Mouse (Mus musculus): Measurements from ENCODE around the gene 1520401A03Rik. TPM values are rescaled to one million over a fixed set of nuclear protein-coding genes. Genes with fewer than 3 reads are reported as not detected.
A peak's percentile ranks its signal among the peaks of the same experiment; 100 is the strongest.

1520401A03Rik gene
- polyA plus RNA-seq, 1 experiment from 2014 or later: 0.21 TPM

GRCm38 (mm10) chr17:23721886-23722285, 697 bp downstream of the 1520401A03Rik start:
- no peak for ATAC-seq (ENCODE audit: low read depth)
- WGBS: 85% methylated on average over 2 of the region's 2 CpGs
- Histone ChIP-seq H3K27ac (ENCODE audit: low read depth, low read length) (no peak overlapping the region), H3K4me3 (ENCODE audit: low read depth, low read length) (no peak overlapping the region), H3K4me2 (ENCODE audit: low read depth, low read length) (no peak overlapping the region), H3K36me3 (ENCODE audit: control insufficient read depth, insufficient read depth, low read length) (no peaks in the 10 kb centered on the region), H3K4me1 (ENCODE audit: control insufficient read depth, insufficient read depth, low read length) (peaks cover 4% of the 10 kb centered on the region; the same call in 1 of the 2 replicates), H3K9ac (replicated peaks; ENCODE audit: low read depth, low read length) (no peak overlapping the region), H3K9me3 (ENCODE audit: control insufficient read depth, low read length) (no peaks in the 10 kb centered on the region), H3K27me3 (ENCODE audit: control insufficient read depth, insufficient read depth, low read length) (no peaks in the 10 kb centered on the region)

GRCm38 (mm10) chr17:23719455-23719854, 3.1 kb downstream of the 1520401A03Rik start:
- no peaks in the 10 kb centered on the region for H3K36me3 ChIP-seq (ENCODE audit: control insufficient read depth, insufficient read depth, low read length)
- ATAC-seq (ENCODE audit: low read depth): no peak
- H3K4me1 ChIP-seq (ENCODE audit: control insufficient read depth, insufficient read depth, low read length): no peaks in the 10 kb centered on the region
- no peaks in the 10 kb centered on the region for H3K27me3 ChIP-seq (ENCODE audit: control insufficient read depth, insufficient read depth, low read length)
- no peak overlapping the region for H3K9ac ChIP-seq (replicated peaks; ENCODE audit: low read depth, low read length)
- H3K4me3 ChIP-seq (ENCODE audit: low read depth, low read length): no peak overlapping the region
- H3K4me2 ChIP-seq (ENCODE audit: low read depth, low read length): no peak overlapping the region
- no peak overlapping the region for H3K27ac ChIP-seq (ENCODE audit: low read depth, low read length)
- H3K9me3 ChIP-seq (ENCODE audit: control insufficient read depth, low read length): no peaks in the 10 kb centered on the region
- 13% methylated on average over 1 of the region's 1 CpGs for WGBS

GRCm38 (mm10) chr17:23717003-23717402, 5.6 kb downstream of the 1520401A03Rik start:
- Histone ChIP-seq H3K36me3 (ENCODE audit: control insufficient read depth, insufficient read depth, low read length) (no peaks in the 10 kb centered on the region), H3K27ac (ENCODE audit: low read depth, low read length) (no peak overlapping the region), H3K9ac (replicated peaks; ENCODE audit: low read depth, low read length) (no peak overlapping the region), H3K4me2 (ENCODE audit: low read depth, low read length) (no peak overlapping the region), H3K27me3 (ENCODE audit: control insufficient read depth, insufficient read depth, low read length) (no peaks in the 10 kb centered on the region), H3K4me3 (ENCODE audit: low read depth, low read length) (no peak overlapping the region), H3K9me3 (ENCODE audit: control insufficient read depth, low read length) (no peaks in the 10 kb centered on the region), H3K4me1 (ENCODE audit: control insufficient read depth, insufficient read depth, low read length) (no peaks in the 10 kb centered on the region)
- no peak for ATAC-seq (ENCODE audit: low read depth)
- 61% methylated on average over 2 of the region's 2 CpGs for WGBS

DNA sequence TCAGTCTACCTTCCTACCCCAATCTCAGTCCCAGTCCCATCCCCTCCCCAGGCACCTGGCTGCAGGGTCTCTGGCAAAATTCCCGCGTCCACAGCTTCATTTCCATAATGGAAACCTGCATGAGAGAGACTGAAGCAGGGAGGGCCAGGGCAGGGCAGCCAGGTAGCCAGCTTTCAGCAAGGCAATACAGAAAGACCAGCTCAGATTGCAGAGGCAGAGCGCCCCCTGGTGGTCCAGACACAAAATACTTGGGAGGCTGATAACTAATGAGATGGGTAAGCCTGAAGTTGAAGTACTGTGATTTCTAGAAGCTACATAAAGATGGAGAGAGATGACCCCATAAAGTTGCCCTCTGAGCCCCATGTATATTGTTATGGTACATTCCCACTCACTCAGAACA, 16.4 kb downstream of the 1520401A03Rik start:
- no peak overlapping the region for H3K4me2 ChIP-seq (ENCODE audit: low read depth, low read length)
- ATAC-seq (ENCODE audit: low read depth): peak; percentile 72; the same call in 1 of the 2 replicates

DNA sequence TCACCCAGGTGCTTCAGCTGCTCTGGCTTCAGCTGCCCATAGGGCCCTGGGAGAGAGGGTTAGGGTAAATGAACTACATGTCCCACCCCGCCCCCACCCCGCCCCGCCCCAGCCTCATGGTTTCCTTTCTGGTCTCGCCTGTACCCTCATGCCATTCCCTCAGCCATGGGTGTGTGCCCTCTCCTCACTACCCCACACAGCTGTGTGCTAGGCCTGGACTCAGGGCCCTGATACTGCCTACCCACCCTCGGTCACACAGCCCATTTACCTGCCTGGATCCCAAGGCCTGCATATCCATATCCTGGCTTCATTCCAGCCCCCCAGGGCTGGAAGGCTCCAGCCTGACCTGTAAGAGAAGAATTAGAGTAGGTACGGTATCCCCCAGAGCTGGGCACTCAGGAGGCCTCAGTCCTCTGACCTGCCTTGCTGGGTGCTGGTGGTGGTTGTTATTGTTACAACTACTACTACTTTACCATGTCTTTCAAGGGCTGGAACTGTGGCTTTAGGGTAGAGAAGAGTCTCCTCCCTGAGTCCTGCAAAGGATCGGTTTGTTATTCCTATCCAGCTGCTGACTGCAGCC, 17.0 kb downstream of the 1520401A03Rik start:
- Histone ChIP-seq H3K27ac (ENCODE audit: low read depth, low read length) (no peak overlapping the region), H3K4me3 (ENCODE audit: low read depth, low read length) (no peak overlapping the region), H3K36me3 (ENCODE audit: control insufficient read depth, insufficient read depth, low read length) (no peaks in the 10 kb centered on the region), H3K4me1 (ENCODE audit: control insufficient read depth, insufficient read depth, low read length) (no peaks in the 10 kb centered on the region), H3K4me2 (ENCODE audit: low read depth, low read length) (no peak overlapping the region), H3K27me3 (ENCODE audit: control insufficient read depth, insufficient read depth, low read length) (no peaks in the 10 kb centered on the region), H3K9me3 (ENCODE audit: control insufficient read depth, low read length) (no peaks in the 10 kb centered on the region), H3K9ac (replicated peaks; ENCODE audit: low read depth, low read length) (no peak overlapping the region)
- 79% methylated on average over 7 of the region's 7 CpGs for WGBS
- ATAC-seq (ENCODE audit: low read depth): no peak

More for the DNA sequence above, 16.4 kb downstream of the 1520401A03Rik start:
- no peak overlapping the region for H3K4me3 ChIP-seq (ENCODE audit: low read depth, low read length)
- no peaks in the 10 kb centered on the region for H3K27me3 ChIP-seq (ENCODE audit: control insufficient read depth, insufficient read depth, low read length)
- no peaks in the 10 kb centered on the region for H3K4me1 ChIP-seq (ENCODE audit: control insufficient read depth, insufficient read depth, low read length)
- 0% methylated on average over 3 of the region's 3 CpGs for WGBS
- no peaks in the 10 kb centered on the region for H3K36me3 ChIP-seq (ENCODE audit: control insufficient read depth, insufficient read depth, low read length)
- H3K9ac ChIP-seq (replicated peaks; ENCODE audit: low read depth, low read length): no peak overlapping the region
- H3K9me3 ChIP-seq (ENCODE audit: control insufficient read depth, low read length): no peaks in the 10 kb centered on the region
- no peak overlapping the region for H3K27ac ChIP-seq (ENCODE audit: low read depth, low read length)

- Histone ChIP-seq H3K9ac (replicated peaks; ENCODE audit: low read depth, low read length) (no peak overlapping the region), H3K4me2 (ENCODE audit: low read depth, low read length) (no peak overlapping the region), H3K4me1 (ENCODE audit: control insufficient read depth, insufficient read depth, low read length) (no peaks in the 10 kb centered on the region), H3K27me3 (ENCODE audit: control insufficient read depth, insufficient read depth, low read length) (no peaks in the 10 kb centered on the region), H3K4me3 (ENCODE audit: low read depth, low read length) (no peak overlapping the region), H3K9me3 (ENCODE audit: control insufficient read depth, low read length) (no peaks in the 10 kb centered on the region), H3K36me3 (ENCODE audit: control insufficient read depth, insufficient read depth, low read length) (no peaks in the 10 kb centered on the region), H3K27ac (ENCODE audit: low read depth, low read length) (no peak overlapping the region)
- WGBS: 35% methylated on average over 7 of the region's 7 CpGs
- no peak for ATAC-seq (ENCODE audit: low read depth)
Measured at GRCm38 (mm10) chr17:23704741-23705140, 17.8 kb downstream of the 1520401A03Rik start.

GRCm38 (mm10) chr17:23703301-23703700, 19.3 kb downstream of the 1520401A03Rik start:
- no peak for ATAC-seq (ENCODE audit: low read depth)
- Histone ChIP-seq H3K4me3 (ENCODE audit: low read depth, low read length) (no peak overlapping the region), H3K9me3 (ENCODE audit: control insufficient read depth, low read length) (no peaks in the 10 kb centered on the region), H3K36me3 (ENCODE audit: control insufficient read depth, insufficient read depth, low read length) (no peaks in the 10 kb centered on the region), H3K27ac (ENCODE audit: low read depth, low read length) (no peak overlapping the region), H3K9ac (replicated peaks; ENCODE audit: low read depth, low read length) (no peak overlapping the region), H3K27me3 (ENCODE audit: control insufficient read depth, insufficient read depth, low read length) (peaks cover 4% of the 10 kb centered on the region), H3K4me1 (ENCODE audit: control insufficient read depth, insufficient read depth, low read length) (no peaks in the 10 kb centered on the region), H3K4me2 (ENCODE audit: low read depth, low read length) (no peak overlapping the region)
- WGBS: 88% methylated on average over 9 of the region's 9 CpGs

- Histone ChIP-seq H3K4me3 (ENCODE audit: low read depth, low read length) (peak overlapping the region; percentile 66), H3K4me2 (ENCODE audit: low read depth, low read length) (peak overlapping the region; percentile 91), H3K9ac (replicated peaks; ENCODE audit: low read depth, low read length) (peak overlapping the region; percentile 63), H3K36me3 (ENCODE audit: control insufficient read depth, insufficient read depth, low read length) (no peaks in the 10 kb centered on the region), H3K4me1 (ENCODE audit: control insufficient read depth, insufficient read depth, low read length) (no peaks in the 10 kb centered on the region), H3K27me3 (ENCODE audit: control insufficient read depth, insufficient read depth, low read length) (peaks cover 9% of the 10 kb centered on the region), H3K27ac (ENCODE audit: low read depth, low read length) (peak overlapping the region; percentile 52; the same call in 1 of the 2 replicates), H3K9me3 (ENCODE audit: control insufficient read depth, low read length) (no peaks in the 10 kb centered on the region)
- WGBS: 0% methylated on average over 28 of the region's 28 CpGs
- peak; percentile 97 for ATAC-seq (ENCODE audit: low read depth)
Measured at GRCm38 (mm10) chr17:23700079-23700478, 22.5 kb downstream of the 1520401A03Rik start.

- under 1% methylated on average over 62 of the region's 101 CpGs for WGBS
- ATAC-seq (ENCODE audit: low read depth): peak; percentile 70
- peak overlapping the region; percentile 66 for H3K4me3 ChIP-seq (ENCODE audit: low read depth, low read length)
- no peaks in the 10 kb centered on the region for H3K36me3 ChIP-seq (ENCODE audit: control insufficient read depth, insufficient read depth, low read length)
- peak overlapping the region; percentile 91 for H3K4me2 ChIP-seq (ENCODE audit: low read depth, low read length)
- no peaks in the 10 kb centered on the region for H3K9me3 ChIP-seq (ENCODE audit: control insufficient read depth, low read length)
- H3K4me1 ChIP-seq (ENCODE audit: control insufficient read depth, insufficient read depth, low read length): no peaks in the 10 kb centered on the region
- H3K27me3 ChIP-seq (ENCODE audit: control insufficient read depth, insufficient read depth, low read length): peaks cover 9% of the 10 kb centered on the region
- peak overlapping the region; percentile 52; the same call in 1 of the 2 replicates for H3K27ac ChIP-seq (ENCODE audit: low read depth, low read length)
- H3K9ac ChIP-seq (replicated peaks; ENCODE audit: low read depth, low read length): peak overlapping the region; percentile 63
Measured at GRCm38 (mm10) chr17:23699131-23700077, 23.2 kb downstream of the 1520401A03Rik start.
